Mouse (Mus musculus) regulatory T cell (primary cell): ENCODE results near the gene Ly6g6f.

ENCODE experiments used
- in situ Hi-C: fragments of 300-600 bp; cut with MboI, MseI; formaldehyde crosslinking; loops from one replicate; pipeline ENCODE4 v1.15.1; 2025; ENCODE audit warnings: high pct_unique_total_duplicates

Gene Ly6g6f

GRCm38 (mm10) chr17:35079778-35080177, 5.6 kb downstream of the Ly6g6f start:
- in situ Hi-C loops = no loop called here

- in situ Hi-C loops = no loop called here
Observed at GRCm38 (mm10) chr17:35077786-35078233, 7.6 kb downstream of the Ly6g6f start, which contains the start of gene Ly6g6d. Gene Ly6g6d (minus strand): TSS chr17:35078065.

- in situ Hi-C loops = no loop called here
Observed at GRCm38 (mm10) chr17:35077285-35077684, 8.1 kb downstream of the Ly6g6f start.

GRCm38 (mm10) chr17:35076507-35077176, 8.8 kb downstream of the Ly6g6f start, which contains the start of gene Ly6g6e:
Gene Ly6g6e (plus strand): TSS chr17:35076902.
- in situ Hi-C loops = no loop called here

- in situ Hi-C loops = no loop called here
Observed at GRCm38 (mm10) chr17:35074097-35074496, 11.3 kb downstream of the Ly6g6f start.

- in situ Hi-C loops = no loop called here
Observed at GRCm38 (mm10) chr17:35071454-35071853, 14.0 kb downstream of the Ly6g6f start.

GRCm38 (mm10) chr17:35070556-35071229, 14.7 kb downstream of the Ly6g6f start:
- in situ Hi-C loops = no loop called here

- in situ Hi-C loops = loop anchor here (5.0 kb wide), 1 partner anchor 46 kb away; no protein-coding TSS in a partner anchor
Observed at GRCm38 (mm10) chr17:35068213-35068914, 17.0 kb downstream of the Ly6g6f start.

- in situ Hi-C loops = loop anchor here (5.0 kb wide), 1 partner anchor 44 kb away; no protein-coding TSS in a partner anchor
Observed at GRCm38 (mm10) chr17:35066084-35066483, 19.3 kb downstream of the Ly6g6f start, which contains the start of gene Mpig6b. Gene Mpig6b (minus strand): TSS chr17:35066184.

GRCm38 (mm10) chr17:35064951-35065947, 20.2 kb downstream of the Ly6g6f start, which contains the start of gene Ly6g6c:
Gene Ly6g6c (plus strand): TSS chr17:35065388.
- in situ Hi-C loops = loop anchor here (5.0 kb wide), 1 partner anchor 43 kb away; no protein-coding TSS in a partner anchor

- in situ Hi-C loops = no loop called here
Observed at GRCm38 (mm10) chr17:35064378-35064877, 21.0 kb downstream of the Ly6g6f start.

GRCm38 (mm10) chr17:35063466-35063865, 21.9 kb downstream of the Ly6g6f start:
- in situ Hi-C loops = no loop called here

GRCm38 (mm10) chr17:35061299-35061698, 24.1 kb downstream of the Ly6g6f start:
- in situ Hi-C loops = no loop called here

- in situ Hi-C loops = no loop called here
Observed at GRCm38 (mm10) chr17:35060737-35061297, 24.6 kb downstream of the Ly6g6f start.

GRCm38 (mm10) chr17:35060071-35060470, 25.3 kb downstream of the Ly6g6f start:
- in situ Hi-C loops = no loop called here

GRCm38 (mm10) chr17:35058911-35059892, 26.2 kb downstream of the Ly6g6f start, which contains the start of gene Ddah2:
Gene Ddah2 (plus strand): TSS chr17:35059035.
- in situ Hi-C loops = no loop called here

GRCm38 (mm10) chr17:35058316-35058715, 27.1 kb downstream of the Ly6g6f start:
- in situ Hi-C loops = no loop called here

- in situ Hi-C loops = no loop called here
Observed at GRCm38 (mm10) chr17:35057090-35057489, 28.3 kb downstream of the Ly6g6f start.
